Mouse (Mus musculus) forebrain, embryonic 11.5 days (tissue): ENCODE measurements around the gene Klhl28. TPM values are rescaled to one million over a fixed set of nuclear protein-coding genes. Genes with fewer than 3 reads are reported as not detected.

Source experiments
- ATAC-seq: fragments of 200-750 bp; cut with Nextera tagmentation; replicated peaks from 2 replicates; pipeline ENCODE4 v1.8.0; 2017; ENCODE audit warnings: moderate TSS enrichment; ENCODE audit not compliant: low FRiP score
- DNase-seq: peaks from one replicate; pipeline ENCODE4 v3.0.0-alpha.2; 2017; ENCODE audit warnings: low spot score
- H3K27ac ChIP-seq: fragments of 300-500 bp; sonication (generic); 2 replicates; pipeline ENCODE4 v1.5.1; 2014; ENCODE audit warnings: low read depth, low read length
- H3K27me3 ChIP-seq: fragments of 300-500 bp; sonication (generic); 2 replicates; pipeline ENCODE4 v1.6.1; 2014; ENCODE audit warnings: mild to moderate bottlenecking, low read length, mixed read lengths; ENCODE audit not compliant: control insufficient read depth, insufficient read depth
- H3K36me3 ChIP-seq: fragments of 300-500 bp; sonication (generic); 2 replicates; pipeline ENCODE4 v1.6.1; 2014; ENCODE audit warnings: mild to moderate bottlenecking, low read length, moderate library complexity, mixed read lengths; ENCODE audit not compliant: control insufficient read depth, insufficient read depth
- H3K4me1 ChIP-seq: fragments of 300-500 bp; sonication (generic); replicated peaks from 2 replicates; pipeline ENCODE4 v1.6.1; 2014; ENCODE audit warnings: low read length, mixed read lengths; ENCODE audit not compliant: control insufficient read depth, insufficient read depth
- H3K4me2 ChIP-seq: fragments of 300-500 bp; sonication (generic); 2 replicates; pipeline ENCODE4 v1.6.1; 2014; ENCODE audit warnings: low read depth, mild to moderate bottlenecking, low read length, moderate library complexity, mixed read lengths; ENCODE audit not compliant: severe bottlenecking
- H3K4me3 ChIP-seq: fragments of 300-500 bp; sonication (generic); 2 replicates; pipeline ENCODE4 v1.5.1; 2014; ENCODE audit warnings: low read depth, low read length
- H3K9ac ChIP-seq: fragments of 300-500 bp; sonication (generic); 2 replicates; pipeline ENCODE4 v1.6.1; 2014; ENCODE audit warnings: low read length
- H3K9me3 ChIP-seq: fragments of 300-500 bp; sonication (generic); 2 replicates; pipeline ENCODE4 v1.6.1; 2016; ENCODE audit warnings: low read length, mixed read lengths; ENCODE audit not compliant: control insufficient read depth
- WGBS: fragments of 180-500 bp; shearing (Covaris S2); extraction: QIAGEN DNeasy Blood & Tissue Kit; methylation state at CpG from one replicate; pipeline ENCODE4 v1.1.7; 2014; 5-methylcytosine and 5-hydroxymethylcytosine counted together
- polyA plus RNA-seq: library from polyadenylated mRNA; unstranded; fragments of >200 nt; fragmentation: Nextera tagmentation; extraction: Ambion mirVana; gene quantifications from 2 replicates; pipeline ENCODE4 v1.2.1, GENCODE M21; 2014

Klhl28 gene
- polyA plus RNA-seq = 13.7 and 14.2 TPM in 2 replicates

DNA sequence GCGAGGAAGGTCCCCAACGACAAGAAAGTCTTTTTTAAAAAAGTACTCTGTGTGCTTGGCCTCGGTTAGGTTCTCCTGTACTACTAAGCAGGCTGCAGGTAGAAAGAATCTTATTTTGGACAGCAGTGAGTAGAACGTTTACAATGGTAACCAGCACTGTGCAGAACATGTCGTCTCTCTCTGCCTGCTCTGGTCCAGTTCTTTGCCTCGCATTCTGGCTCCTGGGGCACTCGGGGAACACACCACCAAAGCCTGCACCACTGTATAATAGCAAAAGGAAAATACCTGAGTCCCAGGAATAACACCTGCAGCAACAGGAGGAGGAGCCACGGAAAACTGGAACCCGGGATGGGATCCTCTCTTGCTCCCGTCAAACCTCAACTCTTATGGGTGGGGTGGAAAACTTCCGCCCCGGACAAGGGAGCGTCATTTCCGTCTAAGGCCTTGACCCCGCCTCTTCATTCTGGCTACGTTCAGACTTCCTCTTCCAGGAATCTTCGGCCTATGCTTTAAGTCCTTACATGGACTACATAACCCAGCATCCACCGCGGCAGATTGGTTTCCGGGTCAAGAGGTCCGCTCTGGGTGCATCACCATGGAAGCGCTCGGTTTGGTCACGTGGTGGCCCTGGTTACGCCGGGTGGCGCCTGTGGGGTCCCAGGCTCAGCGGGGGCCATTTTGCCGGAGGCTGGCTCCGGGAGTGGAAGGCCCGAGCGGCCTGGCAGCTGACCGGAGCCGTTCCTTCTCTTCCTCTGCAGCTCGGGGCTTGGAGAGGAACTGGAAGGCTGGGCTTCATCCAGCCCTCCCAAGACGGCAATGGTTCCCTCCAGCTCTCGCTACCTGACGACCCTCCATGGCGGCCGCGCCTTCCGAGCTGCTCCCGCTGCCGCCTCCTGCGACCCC lies at the start of gene Klhl28, which contains the start of gene Togaram1:
Gene Klhl28 (minus strand): TSS at position 411 of the 903 bp plus-strand sequence.
Gene Togaram1 (plus strand): TSS at position 681 of the 903 bp plus-strand sequence.
- under 1% methylated on average over 44 of the region's 45 CpGs for WGBS
- H3K36me3 ChIP-seq = no peaks in the 10 kb centered on the region
- H3K27me3 ChIP-seq = no peaks in the 10 kb centered on the region
- H3K9me3 ChIP-seq = no peaks in the 10 kb centered on the region
- H3K4me2 ChIP-seq = peak within 1 kb of the TSS; percentile 86
- DNase-seq (peak; percentile 99), ATAC-seq (peak; percentile 99)
- H3K9ac ChIP-seq = peak within 1 kb of the TSS; percentile 88
- H3K4me3 ChIP-seq = peak within 1 kb of the TSS; percentile 81
- peak within 1 kb of the TSS; percentile 74 for H3K27ac ChIP-seq
- 0 out of 2 replicates have a peak, but pooled peaks cover 2% of the 10 kb centered on the region for H3K4me1 ChIP-seq

DNA sequence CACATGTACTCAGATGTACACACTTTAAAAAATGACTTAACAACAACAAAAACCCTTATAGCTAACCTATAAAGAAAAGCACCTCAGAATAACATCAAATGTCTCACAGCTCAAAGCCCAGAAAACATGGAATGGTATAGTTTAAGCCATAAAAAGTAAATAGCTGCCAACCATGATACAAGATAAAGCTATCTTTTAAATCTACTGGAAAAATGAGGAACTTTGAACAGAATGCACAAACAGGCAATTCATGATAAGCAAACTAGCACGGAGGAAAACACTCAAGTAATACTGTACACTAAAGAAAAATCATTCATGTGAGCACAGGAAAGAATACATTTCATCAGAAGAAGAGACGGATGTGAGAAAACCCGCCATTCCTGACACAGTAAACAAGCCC lies 42.4 kb upstream of the Klhl28 start:
- H3K4me1 ChIP-seq = no peaks in the 10 kb centered on the region
- ATAC-seq (no peak), DNase-seq (no peak)
- H3K4me3 ChIP-seq = no peak overlapping the region
- no peak overlapping the region for H3K9ac ChIP-seq
- WGBS = 98% methylated on average over 3 of the region's 3 CpGs
- H3K9me3 ChIP-seq = no peaks in the 10 kb centered on the region
- no peaks in the 10 kb centered on the region for H3K27me3 ChIP-seq
- H3K27ac ChIP-seq = no peak overlapping the region
- H3K4me2 ChIP-seq = no peak overlapping the region
- H3K36me3 ChIP-seq = peaks cover 3% of the 10 kb centered on the region; the same call in 1 of the 2 replicates

DNA sequence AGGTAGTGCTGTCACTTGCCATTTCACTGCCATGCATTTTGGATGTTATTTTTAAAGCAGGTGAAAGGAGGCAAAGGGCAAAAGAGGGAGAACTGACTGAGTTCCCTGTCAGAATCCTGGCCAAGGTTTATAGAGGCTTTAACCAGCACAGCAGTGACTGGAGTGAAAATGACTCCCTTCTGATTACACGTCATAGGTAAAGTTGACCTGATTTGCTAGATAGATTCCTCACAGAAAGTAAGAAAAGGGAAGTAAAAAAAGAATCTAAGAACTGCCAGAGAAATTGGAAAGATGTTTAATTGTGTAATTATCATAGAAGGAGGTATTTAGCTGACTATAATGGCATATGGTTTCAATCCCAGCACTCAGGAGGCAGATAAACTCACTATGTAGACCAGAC lies 12.2 kb upstream of the Klhl28 start:
- ATAC-seq = no peak
- Histone ChIP-seq H3K9ac (no peak overlapping the region), H3K36me3 (peaks cover 2% of the 10 kb centered on the region; the same call in 1 of the 2 replicates), H3K4me3 (no peak overlapping the region), H3K9me3 (no peaks in the 10 kb centered on the region), H3K4me1 (no peaks in the 10 kb centered on the region), H3K27ac (no peak overlapping the region), H3K27me3 (no peaks in the 10 kb centered on the region), H3K4me2 (no peak overlapping the region)
- DNase-seq = no peak
- WGBS = 96% methylated on average over 1 of the region's 1 CpGs

DNA sequence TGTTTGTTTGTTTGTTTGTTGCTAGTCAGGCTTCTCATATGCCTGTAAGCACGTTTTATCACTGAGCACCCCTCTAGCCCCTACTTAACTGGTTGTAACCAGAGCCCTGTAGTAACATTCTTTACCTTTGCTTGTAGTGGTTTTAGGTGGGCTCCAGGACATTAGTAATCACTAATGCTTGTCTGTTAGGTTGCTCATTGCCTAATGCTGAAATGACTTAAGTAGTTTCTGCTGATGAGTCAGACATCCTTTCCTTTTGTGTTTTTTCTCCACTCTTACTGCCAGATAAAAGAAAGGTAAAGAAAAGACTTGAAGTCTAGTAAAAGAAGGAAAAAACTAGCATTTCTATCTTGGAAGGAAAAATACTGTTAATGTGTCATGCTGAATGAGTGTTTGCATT lies 10.9 kb upstream of the Klhl28 start:
- no peak overlapping the region for H3K27ac ChIP-seq
- H3K4me1 ChIP-seq = no peaks in the 10 kb centered on the region
- H3K4me3 ChIP-seq = no peak overlapping the region
- ATAC-seq = no peak
- no peak for DNase-seq
- no peak overlapping the region for H3K9ac ChIP-seq
- no peak overlapping the region for H3K4me2 ChIP-seq
- no peaks in the 10 kb centered on the region for H3K27me3 ChIP-seq
- peaks cover 2% of the 10 kb centered on the region; the same call in 1 of the 2 replicates for H3K36me3 ChIP-seq
- 72% methylated on average over 1 of the region's 1 CpGs for WGBS
- H3K9me3 ChIP-seq = no peaks in the 10 kb centered on the region

DNA sequence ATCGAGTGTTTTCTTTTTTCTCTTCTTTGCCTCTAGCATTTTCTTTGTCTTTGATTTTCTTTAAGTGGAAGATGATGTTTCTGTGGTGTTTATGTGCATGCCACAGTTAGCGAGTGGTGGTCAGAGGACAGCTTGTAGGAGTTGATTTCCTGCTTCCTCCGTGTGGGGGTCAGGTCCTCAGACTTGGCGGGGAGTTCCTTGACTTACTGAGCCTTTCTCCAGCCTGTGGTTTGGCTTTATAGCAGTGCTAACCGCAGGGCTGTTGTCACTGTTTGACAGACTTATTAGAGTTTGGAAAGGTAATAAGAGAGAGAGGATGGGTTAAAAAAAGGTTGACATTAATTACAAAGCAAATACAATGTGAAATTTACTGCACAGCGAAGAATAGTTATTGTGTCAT lies 10.2 kb upstream of the Klhl28 start:
- peaks cover 2% of the 10 kb centered on the region; the same call in 1 of the 2 replicates for H3K36me3 ChIP-seq
- no peak overlapping the region for H3K4me2 ChIP-seq
- H3K9ac ChIP-seq = no peak overlapping the region
- ATAC-seq = no peak
- no peak overlapping the region for H3K27ac ChIP-seq
- no peaks in the 10 kb centered on the region for H3K4me1 ChIP-seq
- no peak overlapping the region for H3K4me3 ChIP-seq
- no peak for DNase-seq
- H3K27me3 ChIP-seq = no peaks in the 10 kb centered on the region
- WGBS = 78% methylated on average over 6 of the region's 6 CpGs
- no peaks in the 10 kb centered on the region for H3K9me3 ChIP-seq

DNA sequence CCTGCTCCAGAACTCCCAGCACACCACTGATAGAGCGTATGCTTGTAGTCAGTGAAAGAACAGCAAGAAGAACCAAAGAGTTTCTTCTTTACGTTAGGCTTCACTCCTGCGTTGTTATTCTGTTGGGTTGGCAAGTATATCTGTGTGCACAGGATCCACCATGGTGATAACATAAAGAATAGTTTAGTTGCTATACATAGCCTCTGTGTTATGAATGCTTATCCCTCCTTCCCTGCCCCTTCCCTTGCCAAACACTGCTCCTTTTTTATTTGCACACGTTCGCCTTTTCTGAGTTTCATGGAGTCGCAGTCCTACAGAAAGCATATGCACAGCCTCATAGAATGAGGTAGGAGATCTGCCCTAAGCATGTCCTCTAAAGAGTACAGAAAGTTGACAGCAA lies 6.7 kb upstream of the Klhl28 start:
- ATAC-seq (no peak), DNase-seq (no peak)
- no peak overlapping the region for H3K4me2 ChIP-seq
- H3K36me3 ChIP-seq = no peaks in the 10 kb centered on the region; the same call in 1 of the 2 replicates
- H3K9me3 ChIP-seq = no peaks in the 10 kb centered on the region
- no peak overlapping the region for H3K9ac ChIP-seq
- H3K4me3 ChIP-seq = no peak overlapping the region
- H3K27me3 ChIP-seq = no peaks in the 10 kb centered on the region
- WGBS = 85% methylated on average over 6 of the region's 6 CpGs
- no peak overlapping the region for H3K27ac ChIP-seq
- no peaks in the 10 kb centered on the region for H3K4me1 ChIP-seq

DNA sequence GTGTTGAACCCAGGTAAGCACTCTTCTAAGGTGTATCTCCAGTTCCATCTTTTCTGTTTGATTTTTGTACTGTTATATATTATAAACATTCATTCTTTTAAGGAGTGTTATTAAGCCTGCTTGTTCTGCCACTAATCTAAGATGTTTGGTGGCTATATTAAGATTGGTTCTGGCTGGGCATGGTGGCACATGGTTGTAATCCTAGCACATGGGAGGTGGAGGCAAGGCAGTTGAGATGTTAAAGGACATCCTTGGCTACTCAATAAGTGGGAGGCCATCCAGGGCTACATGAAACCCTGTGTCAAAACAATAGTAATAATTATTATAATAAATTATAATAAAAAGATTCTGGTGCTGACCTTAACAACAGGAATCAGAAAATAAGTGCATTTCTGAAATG lies 6.1 kb upstream of the Klhl28 start:
- H3K9me3 ChIP-seq = no peaks in the 10 kb centered on the region
- H3K9ac ChIP-seq = no peak overlapping the region
- H3K4me3 ChIP-seq = no peak overlapping the region
- H3K36me3 ChIP-seq = no peaks in the 10 kb centered on the region; the same call in 1 of the 2 replicates
- H3K27ac ChIP-seq = no peak overlapping the region
- DNase-seq (no peak), ATAC-seq (no peak)
- no peaks in the 10 kb centered on the region for H3K27me3 ChIP-seq
- H3K4me1 ChIP-seq = no peaks in the 10 kb centered on the region
- no peak overlapping the region for H3K4me2 ChIP-seq

DNA sequence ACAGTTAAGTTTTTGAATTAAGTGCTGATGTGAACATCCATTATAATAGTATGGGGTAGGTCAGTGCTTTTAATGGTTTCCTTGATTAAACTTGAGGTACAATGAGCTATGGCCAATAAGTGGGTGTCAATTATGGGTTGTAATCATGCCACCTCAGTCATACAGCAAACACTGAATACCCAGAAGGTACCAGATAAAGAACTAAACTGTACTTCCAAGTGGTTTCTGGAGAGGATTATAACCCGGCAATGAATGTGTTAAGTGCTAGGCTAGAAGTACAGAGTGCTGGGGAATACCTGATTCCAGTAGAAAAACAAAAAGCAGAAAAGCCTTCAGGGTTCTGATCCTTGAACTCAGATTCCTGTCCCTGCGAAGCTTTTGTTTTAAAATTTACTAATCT lies 2.7 kb upstream of the Klhl28 start:
- no peak overlapping the region for H3K27ac ChIP-seq
- H3K27me3 ChIP-seq = no peaks in the 10 kb centered on the region
- H3K4me2 ChIP-seq = peak overlapping the region; percentile 86
- H3K9me3 ChIP-seq = no peaks in the 10 kb centered on the region
- H3K4me1 ChIP-seq = 0 out of 2 replicates have a peak, but pooled peaks cover 2% of the 10 kb centered on the region
- no peaks in the 10 kb centered on the region; the same call in 1 of the 2 replicates for H3K36me3 ChIP-seq
- H3K4me3 ChIP-seq = peak overlapping the region; percentile 81
- H3K9ac ChIP-seq = peak overlapping the region; percentile 88
- WGBS = 7% methylated on average over 2 of the region's 2 CpGs
- ATAC-seq (no peak), DNase-seq (no peak)
